Mouse (Mus musculus) frontal cortex, postnatal 14 days (tissue): ENCODE results near the gene Mecom.
"Not testable (repeated sequence)": the region's sequence is repeated elsewhere in the genome, so short reads cannot be mapped to it uniquely, and the experiment has no call there.

Experiments
- DNase-seq, 2 experiments: peaks; one replicate each; pipeline ENCODE4 v3.0.0; 2022; ENCODE audit warnings: low spot score in 2 of 2

Gene Mecom

GRCm38 (mm10) chr3:30445247-30445969, 102.4 kb downstream of the Mecom start:
- DNase-seq = no peak

- DNase-seq = no peak
Observed at GRCm38 (mm10) chr3:30441646-30442045, 106.2 kb downstream of the Mecom start.

- DNase-seq = no peak
Observed at GRCm38 (mm10) chr3:30438007-30438406, 109.8 kb downstream of the Mecom start.

GRCm38 (mm10) chr3:30436561-30436960, 111.2 kb downstream of the Mecom start:
- DNase-seq = no peak

- no peak for DNase-seq
Observed at GRCm38 (mm10) chr3:30436131-30436530, 111.7 kb downstream of the Mecom start.

- DNase-seq = no peak
Observed at GRCm38 (mm10) chr3:30428877-30429276, 118.9 kb downstream of the Mecom start.

- DNase-seq = no peak
Observed at GRCm38 (mm10) chr3:30424036-30424435, 123.8 kb downstream of the Mecom start.

GRCm38 (mm10) chr3:30421948-30422347, 125.9 kb downstream of the Mecom start:
- not testable (repeated sequence) for DNase-seq

GRCm38 (mm10) chr3:30420899-30421298, 126.9 kb downstream of the Mecom start:
- no peak for DNase-seq

- no peak for DNase-seq
Observed at GRCm38 (mm10) chr3:30414173-30414572, 133.6 kb downstream of the Mecom start.

- DNase-seq = no peak
Observed at GRCm38 (mm10) chr3:30410778-30411177, 137.0 kb downstream of the Mecom start.

GRCm38 (mm10) chr3:30404821-30405220, 143.0 kb downstream of the Mecom start:
- DNase-seq = no peak

- no peak for DNase-seq
Observed at GRCm38 (mm10) chr3:30398911-30399310, 148.9 kb downstream of the Mecom start.

GRCm38 (mm10) chr3:30394911-30395310, 152.9 kb downstream of the Mecom start:
- DNase-seq = no peak

- no peak for DNase-seq
Observed at GRCm38 (mm10) chr3:30392662-30393061, 155.1 kb downstream of the Mecom start.

GRCm38 (mm10) chr3:30392218-30392617, 155.6 kb downstream of the Mecom start:
- no peak for DNase-seq

GRCm38 (mm10) chr3:30390346-30390745, 157.5 kb downstream of the Mecom start:
- DNase-seq = no peak

GRCm38 (mm10) chr3:30380273-30380672, 167.5 kb downstream of the Mecom start:
- no peak for DNase-seq

- no peak for DNase-seq
Observed at GRCm38 (mm10) chr3:30379301-30379700, 168.5 kb downstream of the Mecom start.

GRCm38 (mm10) chr3:30371472-30371871, 176.3 kb downstream of the Mecom start:
- DNase-seq = no peak

- DNase-seq = no peak
Observed at GRCm38 (mm10) chr3:30370860-30371455, 176.8 kb downstream of the Mecom start.

- DNase-seq = no peak
Observed at GRCm38 (mm10) chr3:30366621-30367020, 181.2 kb downstream of the Mecom start.

GRCm38 (mm10) chr3:30361190-30361589, 186.6 kb downstream of the Mecom start:
- DNase-seq = no peak
